In genomic region chr11:60286311-60286710, GRCm38 (mm10) we compare ENCODE assay signal across 11 mouse cellular contexts.
A peak's percentile ranks its signal among the peaks of the same experiment; 100 is the strongest.
DNase-seq lines count a peak whose midpoint lies in the region; ATAC-seq and TF ChIP-seq lines count a peak whose summit lies in the region.
"Had no signal": no experiment of that assay in that cellular context is flagged by ENCODE, and none has a peak within 500 bp of the region (broad histone marks: within the 10 kb centered on the region; RNA-seq: fewer than 3 reads in every experiment).

No protein-coding gene starts in this region.

- H3K9ac ChIP-seq in heart, embryonic 15.5 days = no peak overlapping the region
- no peak overlapping the region for H3K9ac ChIP-seq in kidney, embryonic 15.5 days
- H3K9ac ChIP-seq: liver, embryonic 14.5 days had no signal

- intact Hi-C loops in left cerebral cortex, postnatal 4 days (cut with DNase I) = loop anchor here (1.0 kb wide), 1 partner anchor 46 kb away; no protein-coding TSS in a partner anchor

- peak; percentile 62 for ATAC-seq in heart, embryonic 15.5 days (replicated peaks; ENCODE audit: insufficient number of reproducible peaks, insufficient read depth, low FRiP score, low read depth)
- no peak for ATAC-seq in kidney, embryonic 15.5 days (replicated peaks; ENCODE audit: low FRiP score)
- ATAC-seq in megakaryocyte, adult 5-6 weeks (ENCODE audit: poor library complexity, severe bottlenecking) = no peak

- H3K27me3 ChIP-seq in heart, embryonic 15.5 days = no peaks in the 10 kb centered on the region
- no peaks in the 10 kb centered on the region for H3K27me3 ChIP-seq in kidney, embryonic 15.5 days

- no peaks in the 10 kb centered on the region for H3K36me3 ChIP-seq in heart, embryonic 15.5 days
- no peaks in the 10 kb centered on the region for H3K36me3 ChIP-seq in kidney, embryonic 15.5 days
- H3K36me3 ChIP-seq: heart, embryonic 10.5 days had no signal

- TF ChIP-seq CTCF in brain, embryonic 14.5 days (IDR thresholded peaks at IDR 0.05; ENCODE audit: borderline replicate concordance, extremely low read depth, insufficient read depth, insufficient read length) = no peak

- peak overlapping the region; percentile 53 for H3K27ac ChIP-seq in heart, embryonic 15.5 days
- no peak overlapping the region for H3K27ac ChIP-seq in kidney, embryonic 15.5 days
- H3K27ac ChIP-seq: heart, embryonic 10.5 days; liver, embryonic 14.5 days had no signal

- H3K4me2 ChIP-seq in heart, embryonic 15.5 days = no peak overlapping the region
- H3K4me2 ChIP-seq in kidney, embryonic 15.5 days = no peak overlapping the region

- H3K9me3 ChIP-seq in heart, embryonic 15.5 days (replicated peaks) = no peaks in the 10 kb centered on the region
- no peaks in the 10 kb centered on the region for H3K9me3 ChIP-seq in kidney, embryonic 15.5 days (replicated peaks)
- H3K9me3 ChIP-seq: heart, embryonic 10.5 days had no signal

- no peak overlapping the region for H3K4me3 ChIP-seq in heart, embryonic 15.5 days
- H3K4me3 ChIP-seq in kidney, embryonic 15.5 days (replicated peaks) = no peak overlapping the region
- H3K4me3 ChIP-seq: heart, embryonic 10.5 days had no signal

- WGBS in heart, embryonic 15.5 days = 20% methylated on average over 4 of the region's 4 CpGs
- 88% methylated on average over 4 of the region's 4 CpGs for WGBS in kidney, embryonic 15.5 days

- H3K4me1 ChIP-seq in heart, embryonic 15.5 days (replicated peaks) = peaks cover 28% of the 10 kb centered on the region
- peaks cover 9% of the 10 kb centered on the region; the same call in 1 of the 2 replicates for H3K4me1 ChIP-seq in kidney, embryonic 15.5 days

- TF ChIP-seq POLR2A in brain, embryonic 14.5 days (IDR thresholded peaks at IDR 0.05; ENCODE audit: borderline replicate concordance, extremely low read depth, insufficient read depth, insufficient read length, poor library complexity, severe bottlenecking) = no peak

- no peak for DNase-seq in heart, adult 9 months (ENCODE audit: low spot score in 2 of 2)
- peak; percentile 84 for DNase-seq in Muller cell, postnatal 12 days (ENCODE audit: inconsistent ontology term)
- peak; percentile 82 for DNase-seq in brain, embryonic 14.5 days (ENCODE audit: low read depth)
- peak; percentile 72 for DNase-seq in left cerebral cortex, postnatal 4 days
- no peak for DNase-seq in thymus, postnatal 4 days
- DNase-seq: adrenal gland, postnatal 14 days had no signal

Comparison
In these comparisons a context has a peak if more than half of its experiments do, and no peak if none do; other contexts are left out.
1. DNase-seq: peak in Muller cell, postnatal 12 days (single experiment), brain, embryonic 14.5 days (single experiment) and left cerebral cortex, postnatal 4 days (single experiment); none in heart, adult 9 months (0 of 2) and thymus, postnatal 4 days (single experiment).